Mouse (Mus musculus): ENCODE measurements around the gene Cdh8.

Cdh8 gene

GRCm38 (mm10) chr8:99415966-99416781 lies at the start of gene Cdh8:
Gene Cdh8 (minus strand): TSS chr8:99416471.
- DNase-seq, result peak; percentile 91

- no peak for DNase-seq
These were observed 30.2 kb upstream of the Cdh8 start for GRCm38 (mm10) chr8:99446506-99446905.

- no peak for DNase-seq
These were observed 9.6 kb upstream of the Cdh8 start for GRCm38 (mm10) chr8:99425901-99426300.

- DNase-seq, result peak; percentile 66
These were observed 5.2 kb upstream of the Cdh8 start for GRCm38 (mm10) chr8:99421516-99421915.

- no peak for DNase-seq
These were observed 3.5 kb upstream of the Cdh8 start for GRCm38 (mm10) chr8:99419726-99420125.

GRCm38 (mm10) chr8:99417456-99417855 lies 1.2 kb upstream of the Cdh8 start:
- no peak for DNase-seq

GRCm38 (mm10) chr8:99415076-99415965 lies 950 bp downstream of the Cdh8 start:
- peak; percentile 76 for DNase-seq

GRCm38 (mm10) chr8:99414483-99414921 lies 1.8 kb downstream of the Cdh8 start:
- peak; percentile 52 for DNase-seq

- no peak for DNase-seq
These were observed 2.3 kb downstream of the Cdh8 start for GRCm38 (mm10) chr8:99413877-99414482.

GRCm38 (mm10) chr8:99393908-99394307 lies 22.4 kb downstream of the Cdh8 start:
- DNase-seq, result peak; percentile 79

GRCm38 (mm10) chr8:99370104-99370503 lies 46.2 kb downstream of the Cdh8 start:
- DNase-seq, result no peak

GRCm38 (mm10) chr8:99369166-99369565 lies 47.1 kb downstream of the Cdh8 start:
- DNase-seq, result no peak

- DNase-seq, result no peak
These were observed 47.8 kb downstream of the Cdh8 start for GRCm38 (mm10) chr8:99368449-99368848.

GRCm38 (mm10) chr8:99353923-99354322 lies 62.3 kb downstream of the Cdh8 start:
- peak; percentile 51 for DNase-seq

GRCm38 (mm10) chr8:99353221-99353620 lies 63.0 kb downstream of the Cdh8 start:
- DNase-seq, result peak; percentile 51

- DNase-seq, result no peak
These were observed 66.8 kb downstream of the Cdh8 start for GRCm38 (mm10) chr8:99349456-99349855.

- DNase-seq, result peak; percentile 54
These were observed 67.7 kb downstream of the Cdh8 start for GRCm38 (mm10) chr8:99348618-99349017.

GRCm38 (mm10) chr8:99339310-99339709 lies 77.0 kb downstream of the Cdh8 start:
- DNase-seq, result no peak

- no peak for DNase-seq
These were observed 88.7 kb downstream of the Cdh8 start for GRCm38 (mm10) chr8:99327559-99327958.

- DNase-seq, result no peak
These were observed 101.7 kb downstream of the Cdh8 start for GRCm38 (mm10) chr8:99314561-99314960.

GRCm38 (mm10) chr8:99304184-99304583 lies 112.1 kb downstream of the Cdh8 start:
- no peak for DNase-seq

GRCm38 (mm10) chr8:99290201-99290600 lies 126.1 kb downstream of the Cdh8 start:
- DNase-seq, result no peak

GRCm38 (mm10) chr8:99285103-99285502 lies 131.2 kb downstream of the Cdh8 start:
- DNase-seq, result no peak
